In genomic region chr14:14632471-14632870, GRCm38 (mm10) we compare ENCODE assay signal across 8 mouse cellular contexts.
DNase-seq lines count a peak whose midpoint lies in the region; ATAC-seq and TF ChIP-seq lines count a peak whose summit lies in the region.

No protein-coding gene starts in this region.

- DNase-seq in kidney, adult 2 months = peak; percentile 8
- no peak for DNase-seq in kidney, adult 11 months
- DNase-seq in gastrocnemius, postnatal 10 days = peak; percentile 10
- peak; percentile 15 for DNase-seq in lung, postnatal 14 days
- DNase-seq in right cerebral cortex, postnatal 14 days = peak; percentile 7
- no peak for DNase-seq in layer of hippocampus, adult 11-12 months (ENCODE audit: low spot score)

- TF ChIP-seq CTCF in kidney, adult 2 months (conservative IDR thresholded peaks at IDR 0.05; ENCODE audit: insufficient read depth, insufficient read length, low read depth, low read length) = no peak
- no peak for TF ChIP-seq CTCF in bone marrow macrophage, adult 2 months (IDR thresholded peaks at IDR 0.05; ENCODE audit: low read depth, low read length)

- no peak overlapping the region for H3K27ac ChIP-seq in kidney, adult 2 months (ENCODE audit: insufficient read depth, low read depth, low read length)
- peak overlapping the region; percentile 95; the same call in 1 of the 2 replicates for H3K27ac ChIP-seq in bone marrow macrophage, adult 2 months (ENCODE audit: insufficient read depth, low read depth, low read length)

- H3K36me3 ChIP-seq in kidney, adult 2 months (ENCODE audit: control insufficient read depth, insufficient read depth, low read length) = no peaks in the 10 kb centered on the region

- H3K4me3 ChIP-seq in kidney, adult 2 months (ENCODE audit: insufficient read depth, low read depth, low read length) = peak overlapping the region; percentile 35
- no peak overlapping the region; the same call in 1 of the 2 replicates for H3K4me3 ChIP-seq in bone marrow macrophage, adult 2 months (ENCODE audit: insufficient read depth, low read length)

- no peaks in the 10 kb centered on the region for H3K4me1 ChIP-seq in kidney, adult 2 months (ENCODE audit: control insufficient read depth, insufficient read depth, low read length)
- peaks cover 11% of the 10 kb centered on the region for H3K4me1 ChIP-seq in bone marrow macrophage, adult 2 months (ENCODE audit: control insufficient read depth, insufficient read depth, low read length)

- TF ChIP-seq POLR2A in kidney, adult 2 months (IDR thresholded peaks at IDR 0.05; ENCODE audit: low read depth, low read length) = no peak
- TF ChIP-seq POLR2A in bone marrow macrophage, adult 2 months (IDR thresholded peaks at IDR 0.05; ENCODE audit: borderline replicate concordance, low read depth, low read length) = no peak

- 8% methylated on average over 15 of the region's 15 CpGs for WGBS in kidney, adult 2 months

- ATAC-seq in inflammation-experienced regulatory T-cells, adult 6 months = peak; percentile 5

- H3K27me3 ChIP-seq in kidney, adult 2 months (replicated peaks; ENCODE audit: control insufficient read depth, insufficient read depth, low read length) = no peaks in the 10 kb centered on the region

Comparison
In these comparisons a context has a peak if more than half of its experiments do, and no peak if none do; other contexts are left out.
1. DNase-seq: peak in kidney, adult 2 months (single experiment), gastrocnemius, postnatal 10 days (single experiment), lung, postnatal 14 days (single experiment) and right cerebral cortex, postnatal 14 days (single experiment); none in kidney, adult 11 months (single experiment) and layer of hippocampus, adult 11-12 months (single experiment).